Mouse (Mus musculus) retina, postnatal 1 day (tissue): ENCODE measurements around the gene Rasgrp3.

Source experiments
- DNase-seq: peaks from one replicate; pipeline ENCODE4 v3.0.0-alpha.2; 2012

Gene Rasgrp3

GRCm38 (mm10) chr17:75463645-75464044 is 27.9 kb downstream of the Rasgrp3 start:
- no peak for DNase-seq

- DNase-seq = no peak
Observed at GRCm38 (mm10) chr17:75464331-75464982, 28.8 kb downstream of the Rasgrp3 start.

GRCm38 (mm10) chr17:75464983-75465634 is 29.4 kb downstream of the Rasgrp3 start:
- peak; percentile 35 for DNase-seq

- no peak for DNase-seq
Observed at GRCm38 (mm10) chr17:75465635-75465997, 29.9 kb downstream of the Rasgrp3 start.

GRCm38 (mm10) chr17:75466948-75467347 is 31.3 kb downstream of the Rasgrp3 start:
- no peak for DNase-seq

- no peak for DNase-seq
Observed at GRCm38 (mm10) chr17:75467526-75467925, 31.8 kb downstream of the Rasgrp3 start.

- DNase-seq = no peak
Observed at GRCm38 (mm10) chr17:75468479-75469114, 32.9 kb downstream of the Rasgrp3 start.

- no peak for DNase-seq
Observed at GRCm38 (mm10) chr17:75470325-75470724, 34.6 kb downstream of the Rasgrp3 start.

GRCm38 (mm10) chr17:75470885-75471610 is 35.4 kb downstream of the Rasgrp3 start:
- no peak for DNase-seq

GRCm38 (mm10) chr17:75471644-75472253 is 36.1 kb downstream of the Rasgrp3 start:
- no peak for DNase-seq

- DNase-seq = no peak
Observed at GRCm38 (mm10) chr17:75472379-75472778, 36.7 kb downstream of the Rasgrp3 start.

GRCm38 (mm10) chr17:75475985-75476384 is 40.3 kb downstream of the Rasgrp3 start:
- DNase-seq = no peak

GRCm38 (mm10) chr17:75476736-75477416 is 41.2 kb downstream of the Rasgrp3 start:
- no peak for DNase-seq

- DNase-seq = no peak
Observed at GRCm38 (mm10) chr17:75477655-75478054, 42.0 kb downstream of the Rasgrp3 start.

- DNase-seq = no peak
Observed at GRCm38 (mm10) chr17:75478836-75479235, 43.1 kb downstream of the Rasgrp3 start.

- no peak for DNase-seq
Observed at GRCm38 (mm10) chr17:75479663-75480062, 44.0 kb downstream of the Rasgrp3 start.

- no peak for DNase-seq
Observed at GRCm38 (mm10) chr17:75480379-75480778, 44.7 kb downstream of the Rasgrp3 start.

GRCm38 (mm10) chr17:75486205-75486604 is 50.5 kb downstream of the Rasgrp3 start:
- peak; percentile 27 for DNase-seq

GRCm38 (mm10) chr17:75495213-75495612 is 59.5 kb downstream of the Rasgrp3 start:
- no peak for DNase-seq

- no peak for DNase-seq
Observed at GRCm38 (mm10) chr17:75498241-75498651, 62.5 kb downstream of the Rasgrp3 start.

GRCm38 (mm10) chr17:75503031-75503430 is 67.3 kb downstream of the Rasgrp3 start:
- no peak for DNase-seq

GRCm38 (mm10) chr17:75505053-75505452 is 69.4 kb downstream of the Rasgrp3 start:
- DNase-seq = no peak
